Mouse (Mus musculus) heart, adult 9 months (tissue): ENCODE data around the gene Dlst.

Experiments used
- DNase-seq, 2 experiments: peaks; one replicate each; pipeline ENCODE4 v3.0.0; 2022; ENCODE audit warnings: low spot score in 2 of 2

The Dlst gene

GRCm38 (mm10) chr12:85181475-85182344, 71.1 kb downstream of the Dlst start:
- no peak for DNase-seq

GRCm38 (mm10) chr12:85182345-85182643, 71.7 kb downstream of the Dlst start:
- DNase-seq: no peak

- no peak for DNase-seq
Measured at GRCm38 (mm10) chr12:85182898-85183297, 72.3 kb downstream of the Dlst start.

GRCm38 (mm10) chr12:85184118-85184517, 73.5 kb downstream of the Dlst start:
- DNase-seq: no peak
